Mouse (Mus musculus) hindbrain, embryonic 11.5 days (tissue): ENCODE data around the gene Lce1m. TPM values are rescaled to one million over a fixed set of nuclear protein-coding genes. Genes with fewer than 3 reads are reported as not detected.

ENCODE experiments used
- polyA plus RNA-seq: library from polyadenylated mRNA; unstranded; fragments of >200 nt; fragmentation: Nextera tagmentation; extraction: Ambion mirVana; gene quantifications from 2 replicates; pipeline ENCODE4 v1.2.1, GENCODE M21; 2014

The Lce1m gene
- polyA plus RNA-seq, 1 experiment from 2014 or later = not detected

Other genes starting within 250 kb of the Lce1m start
- not detected in 2 replicates for gene Lce1i, start 240.2 kb downstream of the Lce1m start, polyA plus RNA-seq
- gene Lce1j, start 228.5 kb downstream of the Lce1m start, polyA plus RNA-seq = not detected in 2 replicates
- not detected in 2 replicates for gene Lce1k, start 211.2 kb downstream of the Lce1m start, polyA plus RNA-seq
- not detected in 2 replicates for gene Kprp, start 191.8 kb downstream of the Lce1m start, polyA plus RNA-seq
- not detected in 2 replicates for gene Lce1l, start 167.8 kb downstream of the Lce1m start, polyA plus RNA-seq
- gene 2310050C09Rik, start 148.8 kb downstream of the Lce1m start, polyA plus RNA-seq = not detected in 2 replicates
- gene Lce3a, start 92.8 kb downstream of the Lce1m start, polyA plus RNA-seq = not detected in 2 replicates
- gene Lce3b, start 86.1 kb downstream of the Lce1m start, polyA plus RNA-seq = not detected in 2 replicates
- gene Lce3c, start 74.6 kb downstream of the Lce1m start, polyA plus RNA-seq = not detected in 2 replicates
- gene Lce3d, start 61.7 kb downstream of the Lce1m start, polyA plus RNA-seq = not detected in 2 replicates
- gene Lce3e, start 52.0 kb downstream of the Lce1m start, polyA plus RNA-seq = not detected in 2 replicates
- not detected in 2 replicates for gene Lce3f, start 26.8 kb downstream of the Lce1m start, polyA plus RNA-seq
- 0.59 and 0.66 TPM in 2 replicates for gene Crct1, start 3.4 kb downstream of the Lce1m start, polyA plus RNA-seq
- gene Gm4858, start 49.8 kb upstream of the Lce1m start, polyA plus RNA-seq = not detected in 2 replicates
- gene Crnn, start 125.7 kb upstream of the Lce1m start, polyA plus RNA-seq = not detected in 2 replicates
- gene Flg2, start 178.2 kb upstream of the Lce1m start, polyA plus RNA-seq = not detected in 2 replicates